Mouse (Mus musculus) kidney, adult 11 months (tissue): ENCODE measurements at regions not wholly inside any gene's neighbourhood (a gene's known extent, or its start where the extent isn't known, plus 50 kb on each side); places are given as distances from the start of the nearest gene placed in this dataset.
A peak's percentile ranks its signal among the peaks of the same experiment; 100 is the strongest.

Source experiments
- DNase-seq: peaks from one replicate; pipeline ENCODE4 v3.0.0; 2022

- DNase-seq: peak; percentile 73
Observed at GRCm38 (mm10) chr3:58089344-58090139, 241.7 kb upstream of the Pfn2 start.

GRCm38 (mm10) chr3:58090396-58090795, 242.5 kb upstream of the Pfn2 start:
- DNase-seq: peak; percentile 86

GRCm38 (mm10) chr3:58091466-58092176, 243.7 kb upstream of the Pfn2 start:
- DNase-seq: no peak

GRCm38 (mm10) chr3:58110911-58111476, 263.1 kb upstream of the Pfn2 start:
- DNase-seq: peak; percentile 33

- DNase-seq: no peak
Observed at GRCm38 (mm10) chr3:58112431-58112856, 264.6 kb upstream of the Pfn2 start.

GRCm38 (mm10) chr3:58113941-58114340, 266.1 kb upstream of the Pfn2 start:
- no peak for DNase-seq

GRCm38 (mm10) chr3:58115511-58115910, 267.6 kb upstream of the Pfn2 start:
- no peak for DNase-seq

GRCm38 (mm10) chr3:58116848-58117247, 269.0 kb upstream of the Pfn2 start:
- DNase-seq: no peak

GRCm38 (mm10) chr3:58120051-58120450, 272.2 kb upstream of the Pfn2 start:
- DNase-seq: no peak

GRCm38 (mm10) chr3:58122456-58123359, 274.8 kb upstream of the Pfn2 start:
- DNase-seq: peak; percentile 69

GRCm38 (mm10) chr3:58123396-58124077, 275.7 kb upstream of the Pfn2 start:
- DNase-seq: no peak

GRCm38 (mm10) chr3:58124886-58125285, 277.0 kb upstream of the Pfn2 start:
- no peak for DNase-seq

GRCm38 (mm10) chr3:58126996-58127395, 279.1 kb upstream of the Pfn2 start:
- DNase-seq: no peak

- no peak for DNase-seq
Observed at GRCm38 (mm10) chr3:58128059-58128458, 280.2 kb upstream of the Pfn2 start.

GRCm38 (mm10) chr3:58129358-58129903, 281.6 kb upstream of the Pfn2 start:
- DNase-seq: no peak

- no peak for DNase-seq
Observed at GRCm38 (mm10) chr3:58135607-58136365, 278.7 kb upstream of the Tsc22d2 start.

GRCm38 (mm10) chr3:58138726-58139585, 275.6 kb upstream of the Tsc22d2 start:
- DNase-seq: no peak

GRCm38 (mm10) chr3:58146108-58146507, 268.4 kb upstream of the Tsc22d2 start:
- DNase-seq: no peak

- no peak for DNase-seq
Observed at GRCm38 (mm10) chr3:58146762-58147161, 267.8 kb upstream of the Tsc22d2 start.

GRCm38 (mm10) chr3:58153141-58153540, 261.4 kb upstream of the Tsc22d2 start:
- no peak for DNase-seq
